Mouse (Mus musculus) 416B (cell line): ENCODE results near the gene Coq10a.

Experiments used
- DNase-seq: peaks from one replicate; pipeline ENCODE4 v3.0.0; 2011; ENCODE audit warnings: low read depth

Coq10a gene

DNA sequence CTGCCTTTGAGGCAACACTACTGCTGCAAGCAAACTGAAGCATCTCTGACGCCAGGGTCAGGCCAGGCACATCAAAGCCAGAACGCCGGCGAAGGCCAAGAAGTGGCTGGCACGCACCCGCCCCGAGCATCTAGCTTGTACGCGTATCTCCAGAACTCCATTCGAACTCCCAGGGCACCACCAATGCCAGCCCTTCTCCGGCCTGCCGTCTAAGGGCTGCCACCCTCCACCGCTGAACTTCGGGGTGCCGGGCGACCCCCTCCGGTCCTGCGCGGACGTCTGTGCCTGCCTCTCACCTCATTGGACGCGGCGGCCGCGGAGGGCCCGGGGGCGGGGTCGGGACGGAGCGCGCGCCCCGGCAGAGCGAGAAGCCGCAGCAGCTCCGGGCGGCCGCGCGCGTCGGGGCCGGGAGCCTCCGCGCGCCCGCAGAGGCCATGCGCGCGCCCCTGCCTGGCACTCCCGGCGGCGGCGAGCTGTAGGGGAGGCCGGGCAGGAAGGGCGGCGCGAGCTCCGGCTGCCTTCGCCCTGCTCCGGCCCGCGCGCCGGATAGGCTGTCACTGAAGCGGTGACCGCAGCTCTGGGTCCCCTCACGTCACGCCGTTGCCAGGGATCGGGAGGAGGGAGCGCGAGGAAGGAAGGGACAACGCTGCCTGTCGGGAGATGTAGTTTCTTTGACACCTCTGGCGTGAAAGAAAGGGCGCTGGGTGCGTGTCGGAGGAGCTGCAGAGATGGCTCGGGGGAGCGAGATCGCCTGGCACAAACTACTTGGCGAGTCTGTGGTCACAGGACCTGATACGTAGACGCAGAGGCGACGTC, at the start of gene Coq10a:
Gene Coq10a, minus strand, starts transcription at position 596 of the 816 bp plus-strand sequence.
- peak; percentile 95 for DNase-seq

DNA sequence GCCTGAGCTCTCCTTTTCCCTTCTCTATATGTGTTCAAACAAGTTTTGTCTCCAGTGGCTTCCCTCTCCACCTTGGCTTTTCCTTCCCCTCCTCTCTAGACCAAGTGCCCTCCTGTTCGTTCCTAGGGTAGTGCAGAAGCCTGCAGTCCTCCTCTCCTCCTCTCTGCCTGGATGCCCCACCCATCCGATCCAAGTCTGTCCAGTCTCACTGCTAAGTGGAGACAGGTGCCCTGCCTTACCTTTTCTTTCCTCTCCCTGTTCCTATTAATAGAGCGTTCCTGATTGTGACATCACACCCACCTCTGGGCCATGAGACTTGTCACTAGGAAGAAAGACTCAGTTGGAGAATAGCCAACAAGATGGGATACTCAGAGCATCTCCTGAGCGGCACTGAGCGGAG, 46.1 kb upstream of the Coq10a start:
- DNase-seq: no peak

DNA sequence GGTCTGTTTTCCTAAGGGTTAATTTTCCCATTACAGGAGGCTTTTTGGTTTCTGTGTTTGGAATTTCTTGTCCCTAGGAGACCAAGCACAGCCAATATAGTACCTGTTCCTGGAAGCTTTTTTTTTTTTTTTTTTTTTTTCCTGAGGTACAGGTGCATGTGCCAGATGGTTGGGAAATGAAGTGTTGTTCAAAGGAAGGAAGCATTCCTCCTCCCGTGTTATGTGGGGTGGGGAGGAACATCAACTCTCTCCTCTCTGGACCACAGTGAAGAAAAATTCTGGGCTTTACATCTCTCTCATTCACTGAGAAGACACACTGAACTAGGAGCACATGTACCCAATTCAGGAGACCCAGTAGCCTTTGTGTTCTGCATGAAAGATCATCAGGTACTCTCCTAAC, 44.3 kb upstream of the Coq10a start:
- DNase-seq: no peak

DNA sequence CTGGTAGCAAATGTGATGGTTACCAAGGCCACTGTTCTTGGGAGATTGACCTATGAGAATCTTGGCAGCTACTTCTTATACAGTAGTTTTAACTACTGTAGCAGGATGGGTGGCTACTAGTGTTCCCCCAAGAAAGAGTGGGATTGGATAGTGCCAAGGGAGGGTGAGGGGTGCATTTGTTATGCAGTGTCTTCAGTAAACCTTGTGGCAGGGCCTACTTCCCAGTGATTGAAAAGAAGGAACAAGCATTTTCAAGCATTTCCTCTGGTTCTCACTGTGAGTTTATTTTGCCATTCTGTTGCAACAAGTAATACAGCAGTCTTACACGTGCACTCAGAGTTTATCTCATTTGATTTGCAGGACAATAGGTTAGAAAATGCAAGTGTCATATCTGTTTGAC, 43.8 kb upstream of the Coq10a start:
- peak; percentile 48 for DNase-seq

DNA sequence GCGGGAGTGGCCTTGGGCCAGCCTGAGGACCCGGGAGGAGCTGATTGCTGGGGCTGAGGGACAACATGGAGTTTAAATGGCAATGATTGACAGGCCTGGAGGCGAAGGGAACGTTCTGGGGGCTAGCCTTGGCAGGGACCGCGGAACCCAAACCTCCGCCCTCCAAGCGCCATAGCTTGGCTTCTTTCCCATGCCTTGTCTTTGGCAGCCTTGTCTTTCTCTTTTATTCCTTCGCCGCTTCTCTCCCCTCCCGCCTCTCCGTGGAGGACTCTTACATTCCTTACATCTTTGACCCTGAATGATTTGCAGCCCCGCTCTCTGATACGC, 43.2 kb upstream of the Coq10a start:
- DNase-seq: no peak

DNA sequence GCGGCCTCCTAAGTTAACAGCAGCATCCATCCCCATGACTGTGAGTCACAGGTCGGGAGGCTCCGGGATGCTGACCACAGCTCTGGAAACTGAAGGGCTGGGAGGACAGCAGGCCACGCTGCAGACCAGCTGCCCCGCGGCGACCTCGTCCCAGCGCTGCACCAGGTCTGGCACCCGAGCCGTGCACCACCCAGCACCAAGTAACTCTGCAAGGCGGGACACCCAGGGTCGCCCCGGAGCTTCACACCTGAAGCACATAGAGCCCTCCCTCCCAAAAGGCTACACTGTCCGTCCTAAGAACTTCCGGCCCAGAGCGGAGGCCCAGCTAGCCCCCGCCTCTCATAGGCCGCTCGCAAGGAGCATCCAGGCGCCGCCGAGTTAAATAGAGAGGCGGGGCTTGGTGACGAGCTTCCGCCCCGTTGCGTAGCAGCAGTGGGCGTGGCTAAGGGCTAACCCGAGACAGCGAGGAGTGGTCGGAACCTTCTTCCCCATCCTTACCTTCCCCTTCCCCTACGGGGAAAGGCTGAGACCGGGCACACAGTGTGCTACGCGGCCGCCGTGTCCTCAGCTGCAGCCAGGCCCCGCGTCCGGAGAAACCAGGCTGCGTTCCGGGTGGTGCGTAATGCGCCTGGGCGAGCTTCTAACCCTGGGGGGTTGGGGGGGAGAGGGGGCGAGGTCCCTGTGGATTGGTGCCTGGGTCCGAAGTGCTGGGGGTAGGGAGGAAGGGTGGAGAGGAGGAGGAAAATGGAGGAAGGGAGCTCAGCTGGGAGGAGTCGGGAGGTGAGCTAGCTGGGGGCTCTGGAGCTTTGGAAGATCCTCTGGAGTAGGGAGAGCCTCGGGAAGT, 42.6 kb upstream of the Coq10a start, which contains the start of the genes Nabp2 and Rnf41:
Gene Nabp2, minus strand, starts transcription at position 282 of the 844 bp plus-strand sequence.
Gene Rnf41, plus strand, starts transcription at position 447 of the 844 bp plus-strand sequence.
- DNase-seq: peak; percentile 98

DNA sequence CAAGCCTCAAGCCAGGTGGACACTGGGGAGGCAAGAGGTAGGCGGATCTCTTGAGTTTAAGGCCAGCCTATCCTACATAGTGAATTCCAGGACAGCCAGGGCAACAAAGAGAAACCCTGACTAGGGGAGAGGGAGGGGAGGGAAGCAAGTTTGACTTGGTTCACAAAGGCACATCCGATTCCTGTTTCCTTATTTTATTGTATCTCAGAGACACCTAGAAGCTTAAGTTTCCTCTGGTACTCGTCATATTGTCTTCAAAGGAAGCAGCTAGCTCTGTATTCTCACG, 41.7 kb upstream of the Coq10a start:
- peak; percentile 82 for DNase-seq

DNA sequence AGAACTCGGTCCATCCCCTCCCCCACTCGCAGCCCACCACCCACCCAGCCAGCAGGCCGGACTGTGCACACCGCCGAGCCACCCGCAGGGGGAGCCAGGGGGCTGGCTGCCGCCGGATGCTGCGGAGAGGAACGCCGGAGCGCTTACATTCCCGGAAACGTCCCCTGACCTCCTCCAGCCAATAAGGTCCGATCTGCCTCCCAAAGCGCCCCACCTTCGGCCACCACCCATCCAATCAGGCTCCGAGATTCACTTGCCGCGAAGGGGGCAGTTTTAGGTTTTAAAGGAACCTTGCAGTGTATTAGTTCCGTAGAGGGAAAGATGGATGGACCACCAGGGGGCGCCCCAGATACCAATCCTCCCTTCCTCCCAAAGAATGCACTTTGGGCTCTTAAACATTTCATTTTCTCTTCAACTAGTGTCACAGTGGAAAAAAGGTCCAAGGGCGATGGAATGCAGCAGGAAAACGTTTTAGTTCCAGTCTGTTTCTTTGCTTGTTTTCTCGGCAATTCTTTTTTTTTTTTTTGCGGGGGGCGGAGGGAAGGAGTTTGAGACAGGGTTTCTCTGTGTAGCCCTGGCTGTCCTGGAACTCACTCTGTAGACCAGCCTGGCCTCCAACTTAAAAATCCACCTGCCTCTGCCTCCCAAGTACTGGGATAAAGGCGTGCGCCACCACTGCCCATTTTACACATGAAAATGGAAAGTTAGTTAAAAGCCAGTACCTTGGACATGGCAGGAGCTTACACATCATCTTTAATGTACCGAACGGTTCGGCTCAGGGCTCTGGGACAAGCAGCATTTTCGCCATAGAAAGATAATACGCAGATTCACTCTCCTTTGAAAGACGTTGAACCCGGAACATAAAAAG, 41.1 kb upstream of the Coq10a start:
- peak; percentile 99 for DNase-seq

DNA sequence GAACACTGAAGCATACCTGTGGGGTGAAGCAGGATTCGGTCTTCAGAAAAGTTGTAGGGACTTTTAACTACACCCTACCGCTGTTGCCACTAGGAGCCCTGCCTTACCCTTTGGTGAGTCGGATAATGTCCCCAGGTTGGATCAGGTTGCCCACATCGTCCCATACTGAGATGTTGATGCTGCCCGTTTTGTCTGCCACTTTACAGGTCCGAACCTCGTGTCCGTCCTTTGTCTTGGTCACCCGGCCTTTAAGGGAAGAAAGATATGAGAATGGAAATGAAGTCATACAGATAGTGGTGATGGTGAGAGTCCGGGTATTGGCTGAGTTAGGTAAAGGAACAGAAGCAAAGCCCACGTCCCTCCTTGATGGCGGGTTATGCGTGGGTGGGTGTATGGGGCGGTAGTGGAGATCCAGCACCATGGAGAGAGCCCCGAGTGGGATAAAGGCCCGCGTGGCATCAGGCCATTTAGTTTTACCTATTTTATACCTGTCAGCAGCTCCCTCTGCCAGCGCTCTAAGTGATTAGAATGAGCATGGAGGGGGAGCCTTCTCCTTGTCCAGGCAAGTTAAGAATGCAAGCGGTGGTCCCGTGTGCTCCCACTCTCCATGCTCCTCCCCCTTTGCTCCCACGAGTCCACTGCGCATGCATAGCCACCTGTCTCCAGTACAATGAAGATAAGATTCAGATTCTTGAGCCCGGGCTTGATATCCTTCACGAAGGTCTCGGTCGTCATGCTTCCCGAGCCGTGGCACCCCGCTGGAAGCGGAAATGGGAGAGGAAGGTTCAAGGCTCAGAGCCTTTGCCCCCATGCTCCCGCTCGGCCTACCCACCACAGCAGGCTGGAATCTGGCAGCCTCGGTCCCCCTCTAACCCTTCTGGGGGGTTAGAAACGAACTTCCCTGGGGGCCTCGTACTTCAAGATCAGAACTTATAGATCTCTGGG, 40.1 kb upstream of the Coq10a start:
- DNase-seq: peak; percentile 52

DNA sequence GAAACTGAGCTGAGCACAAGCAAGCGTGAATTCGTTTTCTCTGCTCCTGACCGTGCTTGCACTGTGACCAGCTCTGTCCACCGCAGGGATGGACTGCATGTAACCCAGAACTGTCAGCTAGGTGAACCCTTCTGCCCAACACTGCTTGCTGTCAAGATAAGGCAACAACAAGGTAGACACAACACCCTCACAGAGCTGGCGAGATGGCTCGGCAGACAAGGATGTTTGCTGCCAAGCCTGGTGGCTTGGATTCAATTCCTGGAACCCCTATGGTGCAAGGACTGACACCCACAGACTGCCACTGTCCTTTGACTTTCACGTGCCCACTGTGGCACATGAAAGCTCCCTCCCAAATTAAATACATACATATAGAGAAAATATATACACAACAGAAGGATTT, 35.1 kb upstream of the Coq10a start:
- no peak for DNase-seq

DNA sequence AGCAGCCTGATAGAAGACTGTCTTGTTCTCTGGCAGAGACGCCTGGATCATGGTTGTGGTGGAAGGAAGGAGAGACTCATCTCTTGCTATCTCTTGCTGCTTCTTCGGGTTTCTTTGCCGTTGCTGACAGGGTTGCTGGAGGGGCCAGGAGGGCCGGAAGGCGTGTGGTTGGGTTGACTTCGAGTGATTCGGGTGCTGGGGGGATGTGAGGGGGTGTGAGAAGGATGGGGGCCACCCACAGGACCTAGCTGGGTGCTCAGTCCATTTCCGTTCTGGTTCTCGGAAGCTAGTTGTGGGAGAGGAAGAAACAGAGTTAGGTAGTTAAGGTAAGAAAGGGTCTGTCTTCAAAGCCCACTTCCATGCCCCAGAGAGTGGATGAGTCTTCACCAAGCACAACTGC, 32.8 kb upstream of the Coq10a start:
- no peak for DNase-seq

DNA sequence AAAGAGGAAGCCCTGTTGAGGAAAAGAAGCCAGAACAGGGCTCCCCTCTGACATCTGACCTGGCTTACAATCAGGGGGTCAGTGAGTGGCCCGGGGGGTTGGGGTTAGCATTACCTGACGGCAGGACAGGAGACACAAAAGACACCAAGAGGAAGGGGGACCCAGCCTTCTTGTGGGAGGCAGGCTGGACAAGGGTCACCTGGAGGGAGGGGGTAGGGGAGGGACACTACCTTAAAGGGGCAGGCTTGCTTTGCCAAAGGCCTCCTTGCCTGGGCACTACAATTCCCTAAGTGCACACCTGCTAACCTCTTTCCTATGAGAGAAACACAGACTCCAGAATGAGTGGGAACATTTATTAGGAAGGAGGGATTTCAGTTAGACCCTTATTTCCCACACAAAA, 32.3 kb upstream of the Coq10a start, which contains the start of gene Slc39a5:
Gene Slc39a5, minus strand, starts transcription at position 174 of the 400 bp plus-strand sequence.
- DNase-seq: no peak

DNA sequence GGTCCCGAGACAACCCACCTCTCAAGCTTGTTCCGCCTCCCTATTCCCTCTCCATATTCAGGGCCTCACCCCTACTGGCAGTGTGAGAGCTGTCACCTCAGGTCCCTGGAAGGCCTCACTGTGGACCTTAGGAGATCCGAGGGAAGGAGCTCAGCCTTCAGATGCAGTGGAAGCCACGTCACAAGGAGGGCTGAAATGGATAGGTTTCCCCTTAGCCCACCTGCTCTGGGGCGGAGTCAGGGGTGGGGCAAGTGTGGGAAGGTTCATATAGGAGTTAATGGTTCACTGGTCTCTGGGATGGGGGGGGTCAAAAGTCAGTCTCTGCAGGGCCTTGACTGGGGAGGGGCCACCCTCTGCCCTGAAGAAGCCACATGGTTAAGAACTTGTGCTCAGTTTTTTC, 31.5 kb upstream of the Coq10a start:
- DNase-seq: no peak

DNA sequence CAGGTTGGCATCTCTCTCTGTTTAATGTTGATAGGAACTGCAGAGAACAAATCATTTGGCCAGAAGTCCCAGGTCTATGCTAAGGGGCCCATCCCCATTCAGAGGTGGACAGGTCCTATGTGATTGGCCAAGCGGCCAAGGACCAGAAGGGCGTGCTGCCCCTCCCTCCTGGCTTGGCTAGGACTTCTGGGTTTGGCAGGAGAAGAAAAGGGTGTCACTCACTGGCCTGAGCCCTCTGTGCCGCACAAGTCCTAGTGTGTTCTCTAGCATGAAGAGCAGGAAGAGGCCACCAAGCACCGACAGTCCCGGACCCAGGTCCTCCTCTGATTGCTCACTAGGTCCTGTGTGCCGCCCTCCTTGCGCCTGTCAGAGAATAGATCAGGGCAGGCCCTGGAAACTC, 28.7 kb upstream of the Coq10a start:
- DNase-seq: no peak

DNA sequence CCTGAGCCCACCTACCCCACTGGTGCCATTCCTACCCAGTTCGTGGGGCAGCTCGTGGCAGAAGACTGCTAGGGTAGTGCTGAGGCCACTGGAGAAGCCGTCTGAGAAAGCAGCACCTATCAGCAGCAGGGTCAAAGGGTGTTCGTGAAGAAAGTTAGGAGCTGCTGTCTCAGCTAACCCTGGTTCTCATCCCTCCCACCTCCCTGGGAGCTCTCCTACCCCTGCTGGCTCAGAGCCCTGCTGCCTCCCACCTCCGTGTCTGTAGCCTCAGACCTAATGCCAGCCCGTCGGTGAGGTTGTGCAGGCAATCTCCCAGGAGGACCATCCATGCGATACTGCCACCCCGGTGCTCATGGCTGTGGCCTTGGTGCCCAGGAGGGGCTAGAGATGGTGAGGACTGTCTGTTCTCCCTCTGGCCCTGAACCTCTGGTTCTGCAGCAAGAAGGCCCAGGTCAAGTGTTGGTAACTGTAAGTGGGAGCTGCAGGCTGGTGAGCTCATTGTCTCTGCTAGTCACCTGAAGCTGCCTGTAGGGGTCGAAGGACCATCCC, 28.0 kb upstream of the Coq10a start:
- DNase-seq: no peak

DNA sequence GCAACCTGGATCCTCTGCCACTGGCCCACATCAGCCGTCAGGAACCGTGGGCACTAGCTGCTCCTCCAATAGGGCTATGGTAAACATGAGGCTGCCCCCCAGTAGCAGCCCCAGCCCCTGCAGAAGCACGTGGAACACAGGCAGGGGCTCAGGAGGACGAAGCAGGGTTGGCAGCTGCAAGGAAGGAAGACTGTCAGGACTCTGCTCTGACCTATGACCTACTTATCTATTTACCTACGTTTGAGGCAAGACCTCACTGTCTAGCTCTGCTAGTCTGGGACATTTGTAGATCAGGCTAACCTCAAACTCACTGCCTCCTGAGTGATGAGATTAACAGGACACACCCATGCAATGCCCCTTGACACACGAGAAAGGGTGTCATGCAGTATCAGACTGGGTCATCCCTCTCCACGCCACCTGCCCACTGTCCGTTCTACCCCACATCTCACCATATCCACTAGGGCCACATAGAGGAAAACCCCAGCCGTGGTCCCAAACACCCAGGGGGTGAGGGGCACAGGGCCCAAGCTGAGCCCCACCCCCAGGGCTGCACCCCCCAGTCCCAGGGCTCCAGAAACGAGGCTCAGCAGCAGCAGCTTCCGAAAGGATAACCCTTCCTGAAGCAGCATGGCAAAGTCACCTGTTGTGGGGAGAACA, 27.3 kb upstream of the Coq10a start:
- DNase-seq: no peak

DNA sequence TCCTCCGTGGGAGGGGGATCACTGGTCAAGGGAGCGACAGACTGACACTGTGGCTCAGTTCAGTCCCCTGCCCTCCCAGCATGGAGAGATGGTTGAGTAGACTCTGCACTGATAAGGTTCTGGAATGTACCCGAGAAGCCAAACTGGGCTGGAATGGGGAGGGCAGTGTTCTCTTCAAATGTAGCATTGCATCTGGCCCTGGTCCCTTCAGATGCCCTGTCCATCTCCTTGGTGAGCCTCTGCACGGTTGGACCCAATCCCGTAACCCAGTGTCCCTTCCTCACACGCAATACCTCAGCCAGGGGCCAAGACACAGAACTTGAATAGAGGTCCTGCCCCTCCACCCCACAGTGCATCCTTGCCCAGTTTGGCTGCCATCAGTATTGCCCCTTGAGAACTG, 23.1 kb upstream of the Coq10a start:
- no peak for DNase-seq

DNA sequence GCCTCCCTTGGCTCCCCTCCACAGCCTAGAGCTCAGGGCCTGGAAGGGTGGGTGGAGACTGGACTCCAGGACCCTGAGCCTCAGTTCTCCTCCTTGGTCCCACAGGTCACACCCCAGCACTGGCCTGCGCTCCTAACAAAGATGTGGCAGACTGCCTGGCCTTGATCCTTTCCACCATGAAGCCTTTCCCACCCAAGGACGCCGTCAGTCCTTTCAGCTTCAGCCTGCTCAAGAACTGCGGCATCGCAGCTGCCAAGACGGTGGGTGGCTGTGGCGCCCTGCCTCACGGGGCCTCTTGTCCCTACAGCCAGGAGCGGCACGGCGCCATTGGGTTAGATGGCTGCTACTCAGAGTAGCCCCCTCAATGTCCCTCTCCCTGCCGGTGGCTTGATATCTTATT, 21.6 kb upstream of the Coq10a start:
- no peak for DNase-seq

DNA sequence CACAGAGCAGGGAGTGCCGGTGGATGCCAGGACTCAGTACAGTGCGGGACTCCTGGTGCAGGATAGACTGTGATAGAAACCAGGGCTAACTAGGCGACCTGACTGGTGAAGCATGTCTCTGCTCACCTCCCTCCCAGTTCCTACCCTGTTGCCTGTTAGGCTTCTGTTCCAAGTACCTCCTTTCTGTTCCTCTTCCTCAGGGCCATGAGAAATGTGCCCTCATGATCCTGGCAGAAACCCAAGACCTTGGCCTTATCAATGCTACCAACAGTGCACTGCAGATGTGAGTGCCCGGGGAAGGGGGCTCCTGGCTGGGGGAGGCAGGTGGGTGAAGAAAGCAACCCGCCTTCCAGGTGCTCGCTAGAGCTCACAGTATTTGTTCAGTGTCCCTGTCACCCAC, 20.8 kb upstream of the Coq10a start:
- no peak for DNase-seq

DNA sequence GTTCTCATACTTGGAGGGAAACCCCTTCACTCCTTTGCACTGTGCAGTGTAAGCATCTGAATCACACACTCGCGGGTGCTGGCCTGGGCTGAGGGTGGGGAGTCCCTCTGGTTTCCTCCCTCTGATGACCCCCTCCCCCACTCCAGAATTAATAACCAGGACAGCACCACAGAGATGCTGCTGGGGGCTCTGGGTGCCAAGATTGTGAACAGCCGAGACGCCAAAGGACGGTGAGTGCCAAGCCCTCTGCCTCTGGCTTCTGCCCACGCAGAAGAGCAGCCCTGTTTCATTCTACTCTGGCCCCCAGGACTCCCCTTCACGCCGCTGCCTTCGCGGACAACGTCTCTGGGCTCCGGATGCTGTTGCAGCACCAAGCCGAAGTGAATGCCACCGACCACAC, 20.1 kb upstream of the Coq10a start:
- no peak for DNase-seq
